Comparison of ENCODE assay signal across 25 mouse cellular contexts in genomic region chr3:37715734-37716133, GRCm38 (mm10). TPM values are rescaled to one million over a fixed set of nuclear protein-coding genes. Genes with fewer than 3 reads are reported as not detected.
A peak's percentile ranks its signal among the peaks of the same experiment; 100 is the strongest.
DNase-seq lines count a peak whose midpoint lies in the region; ATAC-seq lines count a peak whose summit lies in the region.
"Had no signal": no experiment of that assay in that cellular context is flagged by ENCODE, and none has a peak within 500 bp of the region (broad histone marks: within the 10 kb centered on the region; RNA-seq: fewer than 3 reads in every experiment).

No protein-coding gene starts in this region.

- ATAC-seq in liver, embryonic 15.5 days (ENCODE audit: insufficient read depth), result peak; percentile 34; the same call in 1 of the 2 replicates
- ATAC-seq in granulocyte monocyte progenitor cell, adult 5-6 weeks (replicated peaks; ENCODE audit: poor library complexity, severe bottlenecking), result peak; percentile 67
- ATAC-seq in megakaryocyte, adult 5-6 weeks (ENCODE audit: poor library complexity, severe bottlenecking), result peak; percentile 59
- no peak for ATAC-seq in activated CD4-positive, CD25-positive, alpha-beta regulatory T cell, adult 4 months
- ATAC-seq: intestine, postnatal 0 days; Patski had no signal

- no peaks in the 10 kb centered on the region for H3K9me3 ChIP-seq in liver, embryonic 15.5 days (replicated peaks)
- H3K9me3 ChIP-seq: forebrain, embryonic 12.5 days; heart, embryonic 10.5 days; hindbrain, embryonic 12.5 days; midbrain, embryonic 10.5 days had no signal

- H3K4me1 ChIP-seq in liver, embryonic 15.5 days (replicated peaks), result peaks cover 4% of the 10 kb centered on the region; the same call in 1 of the 2 replicates
- H3K4me1 ChIP-seq: heart, embryonic 10.5 days; hindbrain, embryonic 12.5 days had no signal

- no peaks in the 10 kb centered on the region for H3K27me3 ChIP-seq in liver, embryonic 15.5 days
- H3K27me3 ChIP-seq: hindbrain, embryonic 12.5 days; Patski had no signal

- H3K4me3 ChIP-seq in liver, embryonic 15.5 days (replicated peaks), result no peak overlapping the region
- H3K4me3 ChIP-seq: forebrain, embryonic 12.5 days; heart, embryonic 10.5 days; hindbrain, embryonic 12.5 days; layer of hippocampus, adult 2 months; midbrain, embryonic 10.5 days had no signal

- no peaks in the 10 kb centered on the region for H3K36me3 ChIP-seq in liver, embryonic 15.5 days (replicated peaks)
- H3K36me3 ChIP-seq: forebrain, embryonic 12.5 days; heart, embryonic 10.5 days; hindbrain, embryonic 12.5 days; midbrain, embryonic 10.5 days had no signal

- peak; percentile 84 for DNase-seq in heart, adult 11 months
- no peak for DNase-seq in heart, adult 9 months (ENCODE audit: low spot score in 2 of 2)
- no peak for DNase-seq in liver
- DNase-seq in c-Kit-positive CD71-positive TER-119-positive erythroid progenitor cells, embryonic 14.5 days (ENCODE audit: low spot score), result no peak
- DNase-seq: adrenal gland, postnatal 14 days; cerebellum, adult 11 months; cerebellum, postnatal 25 days; embryo, embryonic 11 days; gastrocnemius, postnatal 14 days; heart, postnatal 14 days; lung, embryonic 14.5 days; lung, postnatal 36 days; thymus, postnatal 4 days had no signal

- H3K4me2 ChIP-seq in liver, embryonic 15.5 days, result no peak overlapping the region
- H3K4me2 ChIP-seq: forebrain, embryonic 12.5 days; hindbrain, embryonic 12.5 days; lung, embryonic 14.5 days had no signal

- WGBS in liver, embryonic 15.5 days (ENCODE audit: insufficient replicate concordance), result 61% methylated on average over 7 of the region's 7 CpGs

- no peak overlapping the region for H3K9ac ChIP-seq in liver, embryonic 15.5 days
- H3K9ac ChIP-seq: forebrain, embryonic 12.5 days; hindbrain, embryonic 12.5 days; lung, embryonic 14.5 days had no signal

- H3K27ac ChIP-seq in liver, embryonic 15.5 days (replicated peaks), result no peak overlapping the region
- H3K27ac ChIP-seq: forebrain, embryonic 12.5 days; heart, embryonic 10.5 days; hindbrain, embryonic 12.5 days; kidney, postnatal 0 days; layer of hippocampus, adult 2 months had no signal

RNA-seq across cellular contexts. Expression of gene Gm5148, which starts 8.6 kb away (rescaled TPM):
- polyA plus RNA-seq in liver, embryonic 15.5 days (2015; fragmentation: Nextera tagmentation; extraction: Ambion mirVana), result 2.2 and 2.6 TPM in 2 replicates
- total RNA-seq in granulocyte monocyte progenitor cell, adult 5-6 weeks (2014; fragmentation: Nextera tagmentation), result not detected in 2 replicates
- 14.9 and 28.1 TPM in 2 replicates for total RNA-seq in granulocyte monocyte progenitor cell, adult 5-6 weeks (2017)
- total RNA-seq in megakaryocyte, adult 5-6 weeks (2015), result 0.13 TPM in 1 of 2 replicates, not detected in the other
- 12.9 and 15.8 TPM in 2 replicates for total RNA-seq in megakaryocyte, adult 5-6 weeks (2017)
- polyA plus RNA-seq in activated CD4-positive, CD25-positive, alpha-beta regulatory T cell, adult 4 months (2017; shearing (Covaris generic)), result 1 to 10 TPM; 1.5 to 1.6 TPM
- total RNA-seq: adrenal gland, postnatal 14 days; heart, postnatal 14 days had no signal
